Mouse (Mus musculus) forebrain, embryonic 13.5 days (tissue): ENCODE results near the gene Ang5. TPM values are rescaled to one million over a fixed set of nuclear protein-coding genes. Genes with fewer than 3 reads are reported as not detected.
"Not testable (repeated sequence)": the region's sequence is repeated elsewhere in the genome, so short reads cannot be mapped to it uniquely, and the experiment has no call there.

ENCODE experiments used
- ATAC-seq: fragments of 200-750 bp; cut with Nextera tagmentation; 2 replicates; pipeline ENCODE4 v1.8.0; 2017
- H3K27ac ChIP-seq: fragments of 300-500 bp; sonication (generic); 2 replicates; pipeline ENCODE4 v1.5.1; 2015; ENCODE audit warnings: inconsistent platforms, mild to moderate bottlenecking, moderate library complexity
- H3K27me3 ChIP-seq: fragments of 300-500 bp; sonication (generic); 2 replicates; pipeline ENCODE4 v1.6.1; 2015; ENCODE audit warnings: mild to moderate bottlenecking, inconsistent platforms
- H3K36me3 ChIP-seq: fragments of 300-500 bp; sonication (generic); 2 replicates; pipeline ENCODE4 v1.6.1; 2015; ENCODE audit warnings: mild to moderate bottlenecking, inconsistent platforms; ENCODE audit not compliant: poor library complexity, severe bottlenecking
- H3K4me1 ChIP-seq: fragments of 300-500 bp; sonication (generic); 2 replicates; pipeline ENCODE4 v1.6.1; 2015; ENCODE audit warnings: inconsistent platforms
- H3K4me2 ChIP-seq: fragments of 300-500 bp; sonication (generic); 2 replicates; pipeline ENCODE4 v1.6.1; 2015; ENCODE audit warnings: inconsistent platforms, mild to moderate bottlenecking, moderate library complexity
- H3K4me3 ChIP-seq: fragments of 300-500 bp; sonication (generic); 2 replicates; pipeline ENCODE4 v1.5.1; 2015; ENCODE audit warnings: mild to moderate bottlenecking, inconsistent platforms
- H3K9ac ChIP-seq: fragments of 300-500 bp; sonication (generic); 2 replicates; pipeline ENCODE4 v1.6.1; 2015; ENCODE audit warnings: mild to moderate bottlenecking, inconsistent platforms
- H3K9me3 ChIP-seq: fragments of 300-500 bp; sonication (generic); replicated peaks from 2 replicates; pipeline ENCODE4 v1.6.1; 2016; ENCODE audit warnings: inconsistent platforms
- WGBS: fragments of 180-500 bp; shearing (Covaris S2); methylation state at CpG from one replicate; pipeline ENCODE4 v1.1.7; 2015; 5-methylcytosine and 5-hydroxymethylcytosine counted together
- polyA plus RNA-seq: library from polyadenylated mRNA; unstranded; fragments of >200 nt; fragmentation: Nextera tagmentation; extraction: Ambion mirVana; gene quantifications from 2 replicates; pipeline ENCODE4 v1.2.1, GENCODE M21; 2015

Ang5 gene
- polyA plus RNA-seq: not detected in 2 replicates

- H3K27me3 ChIP-seq, ATAC-seq, H3K27ac ChIP-seq, H3K36me3 ChIP-seq, H3K4me3 ChIP-seq, H3K9ac ChIP-seq, H3K9me3 ChIP-seq, H3K4me2 ChIP-seq, H3K4me1 ChIP-seq: not testable (repeated sequence)
- no CpG with 5 or more reads among the region's 2 CpGs for WGBS
Observed at GRCm38 (mm10) chr14:43956769-43957168, at the start of gene Ang5. TSS of gene Ang5 (plus strand) at chr14:43957069.

GRCm38 (mm10) chr14:43918214-43918613, 38.7 kb upstream of the Ang5 start:
- not testable (repeated sequence) for H3K4me1 ChIP-seq, H3K27ac ChIP-seq, H3K36me3 ChIP-seq, H3K4me2 ChIP-seq, ATAC-seq, H3K9me3 ChIP-seq, H3K9ac ChIP-seq, H3K27me3 ChIP-seq, H3K4me3 ChIP-seq

GRCm38 (mm10) chr14:43923459-43923858, 33.4 kb upstream of the Ang5 start, which contains the start of gene Ear10:
TSS of gene Ear10 (minus strand) at chr14:43923559.
- H3K27ac ChIP-seq, H3K4me2 ChIP-seq, H3K9ac ChIP-seq, H3K4me3 ChIP-seq, H3K27me3 ChIP-seq, H3K9me3 ChIP-seq, H3K36me3 ChIP-seq, ATAC-seq, H3K4me1 ChIP-seq: not testable (repeated sequence)
- WGBS: 86% methylated on average over 3 of the region's 3 CpGs

- Histone ChIP-seq H3K27ac (peak within 1 kb of the TSS; percentile 83), H3K4me3 (peak within 1 kb of the TSS; percentile 50), H3K4me2 (peak within 1 kb of the TSS; percentile 51), H3K9ac (peak within 1 kb of the TSS; percentile 60)
- not testable (repeated sequence) for H3K9me3 ChIP-seq, H3K36me3 ChIP-seq, H3K4me1 ChIP-seq, H3K27me3 ChIP-seq
- peak; percentile 99 for ATAC-seq
- WGBS: 7% methylated on average over 10 of the region's 10 CpGs
Observed at GRCm38 (mm10) chr14:43924688-43925403, 32.0 kb upstream of the Ang5 start, which contains the start of gene Gm8113. TSS of gene Gm8113 (plus strand) at chr14:43925390.

GRCm38 (mm10) chr14:43925404-43925950, 31.4 kb upstream of the Ang5 start:
- not testable (repeated sequence) for H3K36me3 ChIP-seq, H3K9me3 ChIP-seq, H3K4me1 ChIP-seq, H3K27me3 ChIP-seq
- Histone ChIP-seq H3K27ac (peak overlapping the region; percentile 83), H3K4me2 (peak overlapping the region; percentile 51), H3K9ac (peak overlapping the region; percentile 60), H3K4me3 (peak overlapping the region; percentile 50)
- ATAC-seq: peak; percentile 84
- WGBS: 8% methylated on average over 21 of the region's 21 CpGs

- not testable (repeated sequence) for H3K4me2 ChIP-seq, ATAC-seq, H3K4me3 ChIP-seq, H3K36me3 ChIP-seq, H3K27ac ChIP-seq, H3K4me1 ChIP-seq, H3K9ac ChIP-seq, H3K27me3 ChIP-seq, H3K9me3 ChIP-seq
- WGBS: 16% methylated on average over 8 of the region's 8 CpGs
Observed at GRCm38 (mm10) chr14:43932991-43933390, 23.9 kb upstream of the Ang5 start.

- not testable (repeated sequence) for H3K9me3 ChIP-seq, H3K36me3 ChIP-seq, ATAC-seq, H3K27me3 ChIP-seq, H3K4me2 ChIP-seq, H3K9ac ChIP-seq, H3K27ac ChIP-seq, H3K4me1 ChIP-seq, H3K4me3 ChIP-seq
- WGBS: 48% methylated on average over 5 of the region's 5 CpGs
Observed at GRCm38 (mm10) chr14:43933399-43933798, 23.5 kb upstream of the Ang5 start.

- not testable (repeated sequence) for H3K36me3 ChIP-seq, H3K9me3 ChIP-seq, H3K27me3 ChIP-seq, ATAC-seq, H3K4me3 ChIP-seq, H3K27ac ChIP-seq, H3K9ac ChIP-seq, H3K4me1 ChIP-seq, H3K4me2 ChIP-seq
- WGBS: 57% methylated on average over 2 of the region's 2 CpGs
Observed at GRCm38 (mm10) chr14:43953382-43953781, 3.5 kb upstream of the Ang5 start.

GRCm38 (mm10) chr14:43955074-43955473, 1.8 kb upstream of the Ang5 start:
- ATAC-seq, H3K4me1 ChIP-seq, H3K9me3 ChIP-seq, H3K36me3 ChIP-seq, H3K4me3 ChIP-seq, H3K4me2 ChIP-seq, H3K9ac ChIP-seq, H3K27ac ChIP-seq, H3K27me3 ChIP-seq: not testable (repeated sequence)
- WGBS: no CpG with 5 or more reads among the region's 1 CpGs

- Histone ChIP-seq H3K9me3 (no peaks in the 10 kb centered on the region), H3K4me2 (no peak overlapping the region), H3K27me3 (no peaks in the 10 kb centered on the region), H3K27ac (no peak overlapping the region), H3K36me3 (no peaks in the 10 kb centered on the region), H3K4me1 (no peaks in the 10 kb centered on the region), H3K4me3 (no peak overlapping the region), H3K9ac (no peak overlapping the region)
- ATAC-seq: no peak
- WGBS: 80% methylated on average over 4 of the region's 4 CpGs
Observed at GRCm38 (mm10) chr14:43983454-43983853, 26.6 kb downstream of the Ang5 start.

GRCm38 (mm10) chr14:43983897-43984296, 27.0 kb downstream of the Ang5 start:
- Histone ChIP-seq H3K4me3 (no peak overlapping the region), H3K36me3 (no peaks in the 10 kb centered on the region), H3K4me1 (no peaks in the 10 kb centered on the region), H3K9me3 (no peaks in the 10 kb centered on the region), H3K9ac (no peak overlapping the region), H3K27me3 (no peaks in the 10 kb centered on the region), H3K27ac (no peak overlapping the region), H3K4me2 (no peak overlapping the region)
- WGBS: 0% methylated on average over 4 of the region's 4 CpGs
- ATAC-seq: peak; percentile 82

GRCm38 (mm10) chr14:43986147-43986546, 29.3 kb downstream of the Ang5 start:
- H3K4me1 ChIP-seq: no peaks in the 10 kb centered on the region
- H3K4me3 ChIP-seq: no peak overlapping the region
- no peak overlapping the region for H3K27ac ChIP-seq
- no peak overlapping the region for H3K4me2 ChIP-seq
- no peak overlapping the region for H3K9ac ChIP-seq
- no peak for ATAC-seq
- no peaks in the 10 kb centered on the region for H3K36me3 ChIP-seq
- no peaks in the 10 kb centered on the region for H3K27me3 ChIP-seq
- no peaks in the 10 kb centered on the region for H3K9me3 ChIP-seq
- WGBS: 85% methylated on average over 2 of the region's 2 CpGs

GRCm38 (mm10) chr14:43987404-43987803, 30.5 kb downstream of the Ang5 start:
- WGBS: 14% methylated on average over 5 of the region's 5 CpGs
- peak; percentile 42 for ATAC-seq

More at GRCm38 (mm10) chr14:43987404-43987803, 30.5 kb downstream of the Ang5 start:
- H3K4me3 ChIP-seq, H3K9me3 ChIP-seq, H3K4me2 ChIP-seq, H3K36me3 ChIP-seq, H3K4me1 ChIP-seq, H3K27ac ChIP-seq, H3K27me3 ChIP-seq, H3K9ac ChIP-seq: not testable (repeated sequence)
